ENCODE assay signal across 25 mouse cellular contexts in genomic region chr5:149382601-149383000, GRCm38 (mm10). TPM values are rescaled to one million over a fixed set of nuclear protein-coding genes. Genes with fewer than 3 reads are reported as not detected.
DNase-seq lines count a peak whose midpoint lies in the region; ATAC-seq lines count a peak whose summit lies in the region.
"Had no signal": no experiment of that assay in that cellular context is flagged by ENCODE, and none has a peak within 500 bp of the region (broad histone marks: within the 10 kb centered on the region; RNA-seq: fewer than 3 reads in every experiment).

No protein-coding gene starts in this region.

- H3K9me3 ChIP-seq in heart, embryonic 11.5 days (replicated peaks; ENCODE audit: control insufficient read depth, low read length), result no peaks in the 10 kb centered on the region
- H3K9me3 ChIP-seq in midbrain, embryonic 10.5 days (replicated peaks), result peaks cover 28% of the 10 kb centered on the region; the same call in 1 of the 2 replicates
- no peaks in the 10 kb centered on the region for H3K9me3 ChIP-seq in midbrain, embryonic 13.5 days
- H3K9me3 ChIP-seq in limb, embryonic 15.5 days, result no peaks in the 10 kb centered on the region
- H3K9me3 ChIP-seq: embryonic facial prominence, embryonic 13.5 days; forebrain, embryonic 15.5 days; hindbrain, embryonic 13.5 days had no signal

- no peaks in the 10 kb centered on the region for H3K36me3 ChIP-seq in heart, embryonic 11.5 days (ENCODE audit: control insufficient read depth, insufficient read depth, low read length)
- no peaks in the 10 kb centered on the region for H3K36me3 ChIP-seq in midbrain, embryonic 10.5 days
- no peaks in the 10 kb centered on the region for H3K36me3 ChIP-seq in midbrain, embryonic 13.5 days
- no peaks in the 10 kb centered on the region for H3K36me3 ChIP-seq in limb, embryonic 15.5 days
- H3K36me3 ChIP-seq: embryonic facial prominence, embryonic 13.5 days; forebrain, embryonic 15.5 days; G1E; hindbrain, embryonic 13.5 days; midbrain, embryonic 12.5 days had no signal

- no peak overlapping the region for H3K9ac ChIP-seq in heart, embryonic 11.5 days (ENCODE audit: low read depth, low read length)
- no peak overlapping the region for H3K9ac ChIP-seq in midbrain, embryonic 13.5 days (replicated peaks)
- H3K9ac ChIP-seq in limb, embryonic 15.5 days, result no peak overlapping the region
- H3K9ac ChIP-seq: embryonic facial prominence, embryonic 13.5 days; forebrain, embryonic 15.5 days; hindbrain, embryonic 13.5 days; liver, postnatal 0 days; midbrain, embryonic 12.5 days had no signal

- no peak for ATAC-seq in heart, embryonic 11.5 days (replicated peaks; ENCODE audit: insufficient number of reproducible peaks, low FRiP score, low TSS enrichment)
- no peak for ATAC-seq in midbrain, embryonic 13.5 days
- no peak for ATAC-seq in limb, embryonic 15.5 days (ENCODE audit: insufficient number of reproducible peaks, low FRiP score, low TSS enrichment, low read depth)
- ATAC-seq: forebrain, embryonic 15.5 days; liver, postnatal 0 days; Patski had no signal

- H3K4me2 ChIP-seq in heart, embryonic 11.5 days, result no peak overlapping the region
- H3K4me2 ChIP-seq in midbrain, embryonic 13.5 days (replicated peaks), result no peak overlapping the region
- H3K4me2 ChIP-seq in limb, embryonic 15.5 days, result no peak overlapping the region
- H3K4me2 ChIP-seq: embryonic facial prominence, embryonic 13.5 days; forebrain, embryonic 15.5 days; hindbrain, embryonic 13.5 days; liver, embryonic 11.5 days; midbrain, embryonic 12.5 days had no signal

- 70% methylated on average over 5 of the region's 5 CpGs for WGBS in heart, embryonic 11.5 days (ENCODE audit: insufficient replicate concordance)
- 81% methylated on average over 5 of the region's 5 CpGs for WGBS in midbrain, embryonic 10.5 days
- 86% methylated on average over 5 of the region's 5 CpGs for WGBS in midbrain, embryonic 13.5 days
- 41% methylated on average over 5 of the region's 5 CpGs for WGBS in limb, embryonic 15.5 days

- H3K27ac ChIP-seq in heart, embryonic 11.5 days (ENCODE audit: low read depth, low read length), result no peak overlapping the region
- 0 out of 2 replicates have a peak overlapping the region, but pooled peaks have one; percentile 1 for H3K27ac ChIP-seq in midbrain, embryonic 10.5 days (replicated peaks)
- no peak overlapping the region for H3K27ac ChIP-seq in midbrain, embryonic 13.5 days
- H3K27ac ChIP-seq in limb, embryonic 15.5 days, result peak overlapping the region; percentile 78
- H3K27ac ChIP-seq: embryonic facial prominence, embryonic 13.5 days; forebrain, embryonic 15.5 days; hindbrain, embryonic 13.5 days; kidney, postnatal 0 days; left cerebral cortex, adult 2 months; midbrain, embryonic 12.5 days had no signal

- no peak overlapping the region for H3K4me3 ChIP-seq in heart, embryonic 11.5 days (ENCODE audit: low read depth, low read length)
- H3K4me3 ChIP-seq in midbrain, embryonic 10.5 days, result no peak overlapping the region
- no peak overlapping the region for H3K4me3 ChIP-seq in midbrain, embryonic 13.5 days (replicated peaks)
- no peak overlapping the region for H3K4me3 ChIP-seq in limb, embryonic 15.5 days
- H3K4me3 ChIP-seq: embryonic facial prominence, embryonic 13.5 days; forebrain, embryonic 15.5 days; hindbrain, embryonic 13.5 days; left cerebral cortex, adult 2 months; midbrain, embryonic 12.5 days had no signal

- H3K4me1 ChIP-seq in heart, embryonic 11.5 days (ENCODE audit: control insufficient read depth, insufficient read depth, low read length), result peaks cover 9% of the 10 kb centered on the region; the same call in 1 of the 2 replicates
- peaks cover 44% of the 10 kb centered on the region for H3K4me1 ChIP-seq in midbrain, embryonic 10.5 days
- peaks cover 38% of the 10 kb centered on the region for H3K4me1 ChIP-seq in midbrain, embryonic 13.5 days (replicated peaks)
- H3K4me1 ChIP-seq in limb, embryonic 15.5 days, result peaks cover 41% of the 10 kb centered on the region

- DNase-seq in heart, adult 11 months, result peak; percentile 97
- DNase-seq in midbrain, embryonic 10.5 days (ENCODE audit: low spot score), result no peak
- DNase-seq in liver, result no peak
- DNase-seq in c-Kit-positive CD71-positive TER-119-positive erythroid progenitor cells, embryonic 14.5 days (ENCODE audit: low spot score), result no peak
- DNase-seq: B cell, adult 2 months; cerebellum, adult 2 months; cerebellum, postnatal 25 days; kidney, adult 18-20 months; liver, postnatal 0 days; lung, postnatal 10 days; thymus, postnatal 25 days had no signal

- no peaks in the 10 kb centered on the region for H3K27me3 ChIP-seq in heart, embryonic 11.5 days (ENCODE audit: control insufficient read depth, insufficient read depth, low read length)
- no peaks in the 10 kb centered on the region for H3K27me3 ChIP-seq in midbrain, embryonic 10.5 days (ENCODE audit: low read depth, poor library complexity, severe bottlenecking)
- no peaks in the 10 kb centered on the region for H3K27me3 ChIP-seq in midbrain, embryonic 13.5 days
- H3K27me3 ChIP-seq in limb, embryonic 15.5 days, result no peaks in the 10 kb centered on the region
- H3K27me3 ChIP-seq: embryonic facial prominence, embryonic 13.5 days; forebrain, embryonic 15.5 days; hindbrain, embryonic 13.5 days; midbrain, embryonic 12.5 days; Patski had no signal

RNA-seq across cellular contexts. Expression of gene Medag, which starts 28.9 kb away (rescaled TPM):
- polyA plus RNA-seq in heart, embryonic 11.5 days (2014; fragmentation: Nextera tagmentation; extraction: Ambion mirVana), result 0.75 and 0.96 TPM in 2 replicates
- 0.32 and 0.57 TPM in 2 replicates for polyA plus RNA-seq in midbrain, embryonic 10.5 days (2016; fragmentation: Nextera tagmentation; extraction: Ambion mirVana)
- 1.9 and 2.3 TPM in 2 replicates for polyA plus RNA-seq in midbrain, embryonic 13.5 days (2015; fragmentation: Nextera tagmentation; extraction: Ambion mirVana)
- polyA plus RNA-seq in limb, embryonic 15.5 days (2015; fragmentation: Nextera tagmentation; extraction: Ambion mirVana), result 4.2 and 4.8 TPM in 2 replicates
- polyA plus RNA-seq: G1E had no signal

RNA-seq across cellular contexts. Expression of gene Tex26, which starts 56.9 kb away (rescaled TPM):
- polyA plus RNA-seq in heart, embryonic 11.5 days (2014; fragmentation: Nextera tagmentation; extraction: Ambion mirVana), result 0.52 and 0.57 TPM in 2 replicates
- 1.0 and 1.3 TPM in 2 replicates for polyA plus RNA-seq in midbrain, embryonic 10.5 days (2016; fragmentation: Nextera tagmentation; extraction: Ambion mirVana)
- polyA plus RNA-seq in midbrain, embryonic 13.5 days (2015; fragmentation: Nextera tagmentation; extraction: Ambion mirVana), result 2.3 and 2.5 TPM in 2 replicates
- 0.32 and 0.41 TPM in 2 replicates for polyA plus RNA-seq in limb, embryonic 15.5 days (2015; fragmentation: Nextera tagmentation; extraction: Ambion mirVana)
- polyA plus RNA-seq: G1E; gonadal fat pad, adult 2 months; liver, postnatal 0 days; small intestine, adult 2 months had no signal

Comparison
In these comparisons a context has a peak if more than half of its experiments do, and no peak if none do; other contexts are left out.
1. H3K27ac ChIP-seq: peak in midbrain, embryonic 10.5 days (single experiment) and limb, embryonic 15.5 days (single experiment); none in heart, embryonic 11.5 days (single experiment) and midbrain, embryonic 13.5 days (single experiment).